Mouse (Mus musculus) embryonic fibroblast, embryonic 13.5 days (primary cell): ENCODE results near the gene Sgta.

Source experiments
- CTCF ChIP-seq: IDR thresholded peaks from 2 replicates; pipeline ENCODE4 v1.5.1; 2011; ENCODE audit warnings: mild to moderate bottlenecking, control low read depth, low read length, moderate library complexity, borderline replicate concordance; ENCODE audit not compliant: insufficient read depth
- POLR2A ChIP-seq: IDR thresholded peaks from 2 replicates; pipeline ENCODE4 v1.6.1; 2011; ENCODE audit warnings: low read depth, mild to moderate bottlenecking, control low read depth, low read length, moderate library complexity

GRCm38 (mm10) chr10:81020207-81020606 lies 39.8 kb downstream of the Sgta start:
- TF ChIP-seq POLR2A (no peak), CTCF (no peak)
